Mouse (Mus musculus) kidney, postnatal 10 days (tissue): ENCODE measurements around the gene Cd96.

ENCODE experiments used
- DNase-seq: peaks from one replicate; pipeline ENCODE4 v3.0.0; 2021; ENCODE audit warnings: mixed read lengths

The Cd96 gene

DNA sequence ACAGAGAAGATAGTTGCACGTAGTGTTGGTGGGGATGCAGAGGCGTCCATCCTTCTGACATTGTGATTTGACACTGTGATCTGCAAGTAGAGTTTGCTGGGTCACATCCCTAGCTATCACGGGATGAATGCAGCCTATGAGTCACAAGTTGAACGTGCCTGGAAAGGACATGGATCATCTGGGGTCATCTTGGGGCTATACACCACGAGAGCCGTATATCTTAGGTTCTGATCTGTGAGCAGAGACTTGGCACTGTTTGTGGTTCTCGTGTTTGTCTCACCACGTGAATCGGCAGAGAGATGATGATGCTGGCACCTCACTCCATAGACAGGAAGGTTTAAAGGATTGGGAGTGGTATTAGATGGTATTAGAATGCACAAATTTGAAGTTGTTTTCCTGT, 86.2 kb downstream of the Cd96 start:
- no peak for DNase-seq

DNA sequence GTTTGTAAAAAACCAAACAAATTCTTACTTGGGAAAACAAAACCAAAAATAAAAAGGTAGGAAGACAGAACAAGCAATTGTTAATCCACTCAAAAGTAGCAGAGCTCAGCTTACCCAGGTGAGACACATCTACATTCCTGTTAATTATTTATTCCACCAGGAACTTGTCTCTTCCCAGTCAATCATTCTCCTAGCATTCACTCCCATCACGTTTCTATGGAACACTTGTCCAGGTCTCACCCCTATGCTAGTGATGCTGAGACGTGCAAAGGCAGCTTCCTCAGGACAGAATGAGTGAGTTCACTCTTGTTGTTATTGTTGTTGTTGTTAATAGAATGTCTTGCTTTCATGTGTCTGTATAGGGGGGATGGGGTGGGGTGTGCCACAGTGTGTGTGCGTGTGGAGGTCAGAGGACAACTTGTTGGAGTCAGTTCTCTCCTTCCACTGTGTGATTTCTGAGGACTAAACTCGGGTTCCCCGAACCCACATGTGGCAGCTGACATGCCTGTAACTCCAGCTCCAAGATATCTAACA, 97.0 kb downstream of the Cd96 start:
- no peak for DNase-seq

DNA sequence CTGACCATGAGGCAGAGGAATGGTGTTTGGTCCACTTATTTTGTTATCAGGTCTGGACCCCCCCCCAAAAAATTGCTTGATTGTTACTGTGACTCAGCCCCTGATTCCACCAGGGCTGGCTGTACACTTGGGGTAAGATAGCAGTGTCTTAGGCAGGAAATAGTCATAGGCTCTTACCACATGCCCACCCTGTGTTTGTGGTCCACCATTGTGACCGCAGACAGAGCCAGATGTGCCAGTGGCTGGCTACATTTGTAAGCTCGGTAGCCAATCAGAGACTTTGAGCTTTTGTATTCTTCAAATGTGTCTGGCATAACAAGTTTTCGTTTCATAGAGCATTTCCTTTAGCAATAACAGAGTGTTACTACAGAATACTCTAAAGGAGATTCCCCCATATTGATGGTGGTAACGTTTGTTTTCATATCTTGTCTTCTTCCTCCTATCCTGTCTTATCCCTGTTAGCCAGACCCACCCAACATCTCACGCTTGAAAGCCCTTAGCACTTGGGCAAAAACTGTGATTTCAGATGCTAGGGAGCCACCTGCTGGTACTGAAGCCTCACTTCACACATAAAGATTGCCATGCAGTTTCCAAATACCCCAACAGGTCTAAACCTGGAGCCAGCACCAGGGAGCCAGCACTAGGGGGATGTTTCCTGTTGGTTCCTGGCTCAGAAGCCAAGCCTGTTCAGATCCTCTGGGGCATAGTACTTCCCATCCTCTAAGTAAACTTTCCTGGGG, 97.7 kb downstream of the Cd96 start:
- peak; percentile 73 for DNase-seq

DNA sequence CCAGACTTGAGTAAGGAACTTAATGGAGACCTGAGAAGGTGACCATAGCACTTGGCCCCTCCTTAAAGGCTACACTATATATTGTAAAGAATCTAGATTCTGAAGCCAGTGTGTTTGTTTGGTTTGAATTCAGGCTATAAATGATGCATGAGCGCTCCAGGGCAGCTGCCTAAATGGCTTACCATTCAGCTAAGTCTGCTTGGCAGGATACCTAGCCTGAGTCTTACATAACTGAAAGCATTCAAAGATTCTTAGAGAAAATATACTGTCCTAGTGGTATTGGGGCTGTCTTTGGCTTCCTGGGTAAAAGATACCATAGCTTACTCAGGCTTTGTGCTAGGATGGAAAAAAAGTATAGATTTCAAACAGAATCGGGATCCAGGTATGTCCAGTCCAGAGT, 98.7 kb downstream of the Cd96 start:
- DNase-seq, result no peak

- no peak for DNase-seq
These were observed 99.7 kb downstream of the Cd96 start for GRCm38 (mm10) chr16:46020396-46020795.

- DNase-seq, result no peak
These were observed 100.3 kb downstream of the Cd96 start for GRCm38 (mm10) chr16:46019799-46020198.

DNA sequence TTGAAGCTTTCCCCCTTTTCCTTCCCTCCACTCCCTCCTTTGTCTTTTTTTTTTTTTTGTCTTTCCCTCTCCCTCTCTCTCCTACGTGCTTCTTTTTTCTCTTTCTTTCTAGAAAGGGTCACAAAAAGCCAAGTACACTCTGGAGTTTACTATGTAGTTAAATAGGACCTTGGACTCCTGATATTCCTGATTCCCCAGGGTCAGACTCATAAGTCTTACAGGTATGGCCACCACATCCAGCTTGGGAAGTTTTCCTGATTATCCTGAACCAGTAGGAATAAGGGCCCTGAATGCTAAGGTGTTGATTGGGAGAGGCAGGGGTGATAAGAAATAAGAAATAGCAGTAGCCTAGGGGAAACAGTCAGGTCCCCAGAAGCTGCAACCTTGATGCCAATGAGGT, 100.7 kb downstream of the Cd96 start:
- DNase-seq, result no peak

DNA sequence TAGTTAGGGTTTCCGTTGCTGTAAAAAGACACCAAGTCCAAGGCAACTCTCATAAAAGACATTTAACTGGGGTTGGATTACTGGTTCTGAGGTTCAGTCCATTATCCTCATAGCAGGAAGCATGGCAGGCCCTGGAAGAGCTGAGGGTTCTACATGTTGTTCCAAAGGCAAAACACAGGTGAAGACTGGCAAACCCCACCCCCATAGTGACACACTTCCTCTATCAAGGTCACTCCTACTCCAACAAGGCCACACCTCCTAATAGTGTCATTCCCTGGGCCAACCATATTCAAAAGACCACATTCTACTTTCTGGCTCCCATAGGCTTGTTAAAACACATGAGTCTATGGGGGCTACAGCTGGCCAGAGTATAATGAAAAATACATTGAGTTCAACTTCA, 108.4 kb downstream of the Cd96 start:
- DNase-seq, result no peak

DNA sequence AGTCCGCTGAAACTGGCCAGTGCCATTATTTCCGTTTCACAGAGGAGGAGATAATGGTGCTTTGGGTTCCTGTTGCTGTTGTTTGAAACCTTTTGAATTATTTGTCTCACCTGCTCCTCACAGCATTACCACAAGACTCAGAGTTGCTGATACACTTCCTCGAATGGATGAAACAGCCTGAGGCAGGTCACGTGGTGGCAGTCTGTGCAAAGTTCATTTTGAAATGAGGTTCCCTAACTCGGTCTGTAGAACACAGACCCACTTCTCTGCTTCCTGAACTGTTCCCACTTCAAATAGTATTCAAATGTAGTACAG, 109.2 kb downstream of the Cd96 start:
- DNase-seq, result peak; percentile 61

DNA sequence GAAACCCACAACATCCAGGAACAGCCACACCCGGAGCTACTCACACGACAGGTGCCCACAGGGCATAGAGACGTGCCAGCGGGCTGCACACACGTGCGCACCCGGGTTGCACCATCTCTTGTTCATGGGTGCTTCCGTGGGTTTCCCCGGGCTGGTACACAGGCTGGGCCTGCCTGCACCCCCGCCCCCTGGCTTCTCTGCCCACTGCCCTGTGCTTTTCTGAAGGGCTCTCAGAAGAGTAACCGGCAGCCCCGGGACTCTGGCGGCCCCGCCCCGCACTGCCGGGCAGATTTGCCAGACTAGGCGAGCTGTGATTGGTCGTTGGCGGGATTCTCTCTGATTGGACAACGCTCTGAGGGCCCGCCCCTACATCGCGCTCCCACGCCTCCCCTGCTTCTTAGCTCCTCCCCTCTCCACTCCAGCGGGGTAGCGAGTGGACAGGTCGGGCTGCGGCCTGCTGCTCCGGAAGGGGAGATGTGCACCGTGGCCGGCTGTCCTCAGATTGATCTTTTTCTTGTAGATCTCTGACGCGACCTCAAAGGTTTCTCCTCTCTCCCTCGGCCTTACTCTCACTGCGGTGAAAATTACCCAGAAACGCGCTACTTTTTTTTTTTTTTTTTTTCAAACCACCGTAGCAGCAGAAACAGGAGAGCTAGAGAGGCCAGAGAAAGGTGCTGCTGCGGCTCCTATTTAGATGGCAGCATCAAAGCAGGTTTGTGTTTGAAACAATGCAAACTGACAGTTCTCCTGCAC, 109.7 kb downstream of the Cd96 start, which contains the start of gene Plcxd2:
Plcxd2 (minus strand) TSS at position 66 of the 753 bp plus-strand sequence.
- DNase-seq, result peak; percentile 96

GRCm38 (mm10) chr16:46009717-46010116, 110.3 kb downstream of the Cd96 start:
- peak; percentile 10 for DNase-seq

DNA sequence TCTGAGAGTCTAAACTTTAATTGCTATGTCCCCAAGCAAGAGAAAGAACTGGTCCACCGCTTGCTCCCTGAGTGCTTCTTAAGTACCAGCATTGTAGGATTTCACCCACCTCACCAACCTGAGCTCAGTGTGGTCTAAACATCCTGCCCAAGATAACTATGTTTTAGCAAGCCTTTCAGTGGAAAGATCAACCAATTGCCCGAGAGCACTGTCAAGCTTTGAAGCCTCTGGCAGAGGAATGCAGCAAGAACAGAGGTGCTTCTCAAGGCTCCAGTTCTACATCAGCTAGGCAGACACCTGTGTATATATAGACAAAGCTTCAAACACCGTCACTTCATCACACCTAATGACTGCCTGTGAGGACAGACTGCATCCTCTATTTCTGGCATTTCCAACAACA, 111.3 kb downstream of the Cd96 start:
- DNase-seq, result no peak

DNA sequence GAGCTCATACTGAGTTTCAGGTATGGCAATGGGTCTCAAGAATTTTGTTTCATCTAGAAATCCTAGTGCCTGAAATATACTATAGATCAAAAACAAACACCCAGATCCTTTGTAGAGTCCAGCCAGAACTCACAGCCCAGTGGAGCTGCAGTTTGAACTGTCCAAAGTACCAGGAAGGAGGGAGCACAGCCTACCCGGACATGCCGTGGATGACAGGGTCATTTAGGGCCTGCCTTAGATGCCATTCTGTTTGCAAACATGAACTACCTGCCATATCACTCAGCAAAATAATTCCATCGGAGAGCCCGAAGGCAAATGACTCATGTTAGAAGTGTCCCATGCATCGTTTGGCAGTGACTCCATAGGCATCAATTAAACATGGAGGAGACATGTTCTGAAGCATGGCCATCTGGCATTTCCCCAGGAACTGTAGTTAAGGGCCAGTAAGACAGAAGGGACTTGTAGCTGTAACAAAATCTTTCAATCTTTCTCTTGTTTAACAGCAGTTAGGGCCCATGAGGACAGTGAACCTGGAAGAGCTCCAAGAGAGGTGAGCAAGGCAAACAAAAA, 111.9 kb downstream of the Cd96 start:
- DNase-seq, result peak; percentile 13

GRCm38 (mm10) chr16:46006261-46006660, 113.8 kb downstream of the Cd96 start:
- no peak for DNase-seq

GRCm38 (mm10) chr16:46001550-46002166, 118.4 kb downstream of the Cd96 start:
- DNase-seq, result no peak

- DNase-seq, result no peak
These were observed 119.1 kb downstream of the Cd96 start for GRCm38 (mm10) chr16:46000976-46001375.

DNA sequence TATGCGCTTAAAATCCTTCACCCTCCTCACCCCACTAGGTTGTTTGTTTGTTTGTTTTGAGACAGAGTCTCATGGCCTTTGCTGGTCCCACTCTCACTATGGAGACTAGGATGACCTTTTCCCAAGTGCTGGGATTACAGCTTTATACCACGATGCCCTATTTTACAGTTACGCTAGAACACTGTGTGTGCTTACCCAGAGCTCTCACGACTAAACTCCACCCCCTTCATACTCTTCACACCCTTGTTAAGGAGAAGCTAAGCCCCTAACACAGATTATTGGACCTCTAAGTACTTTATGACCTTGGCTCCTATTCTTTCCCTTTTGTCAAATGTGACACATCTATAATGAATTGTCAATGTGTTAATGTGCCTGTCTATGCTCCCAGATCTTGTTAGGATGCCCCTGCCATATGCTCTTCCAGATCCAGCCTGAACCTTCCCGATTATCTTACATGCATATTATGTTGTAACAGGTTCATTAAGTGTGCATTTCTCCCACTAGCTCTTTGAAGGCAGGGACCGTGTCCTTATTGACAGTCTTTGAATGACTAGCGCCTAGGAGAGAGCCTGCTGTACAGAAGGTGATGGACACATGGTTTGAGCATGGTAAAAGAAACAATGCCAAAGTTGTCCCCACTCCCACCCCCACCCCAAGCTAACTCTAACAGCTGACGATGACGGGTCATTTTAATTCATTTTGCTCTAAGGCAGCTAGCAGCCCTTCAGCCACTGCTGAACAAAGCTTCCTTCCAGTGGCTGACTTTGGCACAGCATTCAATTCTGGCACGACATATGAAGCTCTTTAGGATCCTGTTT, 120.5 kb downstream of the Cd96 start:
- no peak for DNase-seq

DNA sequence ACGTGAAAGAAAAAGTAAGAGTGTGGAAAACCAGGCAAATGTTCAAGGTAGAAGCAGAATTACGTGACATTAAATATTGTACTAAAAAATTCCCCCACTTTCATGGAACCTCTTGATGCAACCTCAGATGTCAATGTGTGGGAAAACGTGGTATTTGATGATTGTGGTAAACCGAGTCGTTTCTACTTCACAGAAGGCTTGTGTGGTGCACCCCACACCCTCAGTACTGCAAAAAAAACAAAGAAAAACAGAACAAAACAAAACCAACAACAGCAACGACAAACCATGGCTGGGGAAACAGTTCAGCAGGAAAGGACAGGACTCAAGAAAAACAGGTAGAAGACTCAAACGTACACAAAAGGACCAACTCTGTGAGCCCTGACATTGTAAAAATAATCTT, 121.8 kb downstream of the Cd96 start:
- no peak for DNase-seq

DNA sequence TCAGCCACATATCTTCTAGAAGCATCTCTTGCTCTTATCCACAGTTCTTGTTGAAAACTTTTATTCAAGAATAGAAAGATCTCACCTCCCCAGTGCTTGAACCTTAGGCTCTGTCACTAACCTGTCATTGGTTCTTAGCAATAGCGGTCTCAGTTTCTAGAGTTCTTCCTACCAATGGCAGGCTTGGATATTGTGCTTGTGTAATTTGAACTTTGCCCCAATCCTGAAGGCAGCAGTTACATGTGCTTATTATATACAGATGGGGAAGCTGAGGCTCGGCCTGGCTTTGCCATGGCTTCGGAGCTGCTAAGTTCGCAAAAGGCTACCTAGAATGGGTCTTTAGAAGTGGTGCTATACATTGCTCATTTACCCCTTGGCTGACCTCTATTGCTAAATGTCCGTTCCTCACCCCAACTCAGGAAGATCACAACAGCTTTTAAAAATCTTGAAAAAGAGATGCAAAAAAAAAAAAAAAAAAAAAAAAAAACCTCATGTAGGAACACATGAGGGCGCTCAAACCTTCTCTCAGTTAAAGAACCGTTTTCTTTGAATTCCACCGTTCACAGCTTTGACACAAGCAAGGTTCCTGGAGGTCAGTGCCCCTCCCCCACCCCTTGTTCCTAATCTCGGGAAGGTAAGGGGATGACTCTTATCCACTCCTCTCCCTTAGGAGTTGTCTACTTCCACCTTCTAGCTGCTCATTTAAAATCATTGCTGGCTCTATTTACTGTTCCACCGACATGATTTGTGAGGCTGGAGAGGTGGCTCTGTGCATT, 129.0 kb downstream of the Cd96 start:
- DNase-seq, result no peak

GRCm38 (mm10) chr16:45986236-45986635, 133.8 kb downstream of the Cd96 start:
- DNase-seq, result no peak
